Mouse (Mus musculus) heart, postnatal 0 days (tissue): Measurements from ENCODE around the gene Plcxd2. TPM values are rescaled to one million over a fixed set of nuclear protein-coding genes. Genes with fewer than 3 reads are reported as not detected.

Experiments
- ATAC-seq: fragments of 200-750 bp; cut with Nextera tagmentation; 2 replicates; pipeline ENCODE4 v1.8.0; 2017; ENCODE audit warnings: low read depth, moderate number of reproducible peaks, moderate library complexity; ENCODE audit not compliant: insufficient read depth
- DNase-seq: peaks from one replicate; pipeline ENCODE4 v3.0.0-alpha.2; 2016; ENCODE audit warnings: low spot score
- H3K27ac ChIP-seq: fragments of 300-500 bp; sonication (generic); 2 replicates; pipeline ENCODE4 v1.5.1; 2014; ENCODE audit warnings: low read depth, mild to moderate bottlenecking
- H3K27me3 ChIP-seq: fragments of 300-500 bp; sonication (generic); 2 replicates; pipeline ENCODE4 v1.6.1; 2014; ENCODE audit warnings: low read length, mixed read lengths; ENCODE audit not compliant: control insufficient read depth, insufficient read depth
- H3K36me3 ChIP-seq: fragments of 300-500 bp; sonication (generic); replicated peaks from 2 replicates; pipeline ENCODE4 v1.6.1; 2014; ENCODE audit warnings: low read length, mixed read lengths; ENCODE audit not compliant: control insufficient read depth, insufficient read depth
- H3K4me1 ChIP-seq: fragments of 300-500 bp; sonication (generic); 2 replicates; pipeline ENCODE4 v1.6.1; 2014; ENCODE audit warnings: antibody characterized with exemption; ENCODE audit not compliant: control insufficient read depth, insufficient read depth
- H3K4me2 ChIP-seq: fragments of 300-500 bp; sonication (generic); 2 replicates; pipeline ENCODE4 v1.6.1; 2014; ENCODE audit warnings: low read depth, mild to moderate bottlenecking, low read length, moderate library complexity
- H3K4me3 ChIP-seq: fragments of 300-500 bp; sonication (generic); 2 replicates; pipeline ENCODE4 v1.5.1; 2014; ENCODE audit warnings: low read depth, low read length
- H3K9ac ChIP-seq: fragments of 300-500 bp; sonication (generic); replicated peaks from 2 replicates; pipeline ENCODE4 v1.6.1; 2014; ENCODE audit warnings: low read depth, low read length, mixed read lengths
- H3K9me3 ChIP-seq: fragments of 300-500 bp; sonication (generic); replicated peaks from 2 replicates; pipeline ENCODE4 v1.6.1; 2016; ENCODE audit warnings: low read length; ENCODE audit not compliant: control insufficient read depth
- CTCF ChIP-seq: IDR thresholded peaks from 2 replicates; pipeline ENCODE4 v1.5.1; 2016; ENCODE audit warnings: antibody characterized with exemption, control low read depth, low read depth
- EP300 ChIP-seq: IDR thresholded peaks from 2 replicates; pipeline ENCODE4 v1.6.1; 2016; ENCODE audit warnings: antibody characterized with exemption, low read depth
- WGBS: fragments of 180-500 bp; shearing (Covaris S2); extraction: QIAGEN DNeasy Blood & Tissue Kit; methylation state at CpG from one replicate; pipeline ENCODE4 v1.1.7; 2014; 5-methylcytosine and 5-hydroxymethylcytosine counted together
- polyA plus RNA-seq: library from polyadenylated mRNA; unstranded; fragments of >200 nt; fragmentation: Nextera tagmentation; extraction: Ambion mirVana; gene quantifications from 2 replicates; pipeline ENCODE4 v1.2.1, GENCODE M21; 2015
- total RNA-seq: library from RNA; depleted of rRNA; stranded (reverse); fragments of >200 nt; gene quantifications from 2 replicates; pipeline ENCODE4 v1.2.3, GENCODE M21; 2014; ENCODE audit warnings: low replicate concordance; rRNA removed

Gene Plcxd2
- total and polyA plus RNA-seq, 2 experiments from 2014 or later = 0.14 to 0.99 TPM

DNA sequence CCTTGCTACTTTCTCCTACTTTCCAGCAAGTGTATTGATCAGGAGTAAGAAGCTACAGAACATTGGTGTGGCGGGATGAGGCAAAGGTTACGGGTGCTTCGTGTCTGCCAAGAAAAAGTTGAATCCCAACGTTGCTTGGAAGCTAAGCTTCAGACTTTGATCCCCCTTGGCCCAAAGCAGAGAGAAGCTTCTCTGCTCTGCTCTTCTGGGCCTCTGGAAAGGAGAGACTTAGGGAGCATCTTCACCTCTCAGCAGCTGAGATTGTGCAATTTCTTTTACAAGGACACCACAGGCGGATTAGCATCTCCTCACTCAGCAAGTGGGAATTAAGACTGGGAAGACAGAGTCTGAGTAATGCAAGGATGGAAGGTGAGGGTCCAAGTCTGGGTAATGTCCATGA lies 83.1 kb downstream of the Plcxd2 start:
- peaks cover 25% of the 10 kb centered on the region for H3K4me1 ChIP-seq
- no peak overlapping the region for H3K4me3 ChIP-seq
- ATAC-seq = no peak
- no peak for DNase-seq
- no peaks in the 10 kb centered on the region for H3K9me3 ChIP-seq
- no peak overlapping the region for H3K9ac ChIP-seq
- H3K36me3 ChIP-seq = no peaks in the 10 kb centered on the region
- H3K27ac ChIP-seq = no peak overlapping the region
- WGBS = 88% methylated on average over 5 of the region's 5 CpGs
- TF ChIP-seq EP300 (no peak), CTCF (no peak)
- H3K4me2 ChIP-seq = no peak overlapping the region
- no peaks in the 10 kb centered on the region for H3K27me3 ChIP-seq

DNA sequence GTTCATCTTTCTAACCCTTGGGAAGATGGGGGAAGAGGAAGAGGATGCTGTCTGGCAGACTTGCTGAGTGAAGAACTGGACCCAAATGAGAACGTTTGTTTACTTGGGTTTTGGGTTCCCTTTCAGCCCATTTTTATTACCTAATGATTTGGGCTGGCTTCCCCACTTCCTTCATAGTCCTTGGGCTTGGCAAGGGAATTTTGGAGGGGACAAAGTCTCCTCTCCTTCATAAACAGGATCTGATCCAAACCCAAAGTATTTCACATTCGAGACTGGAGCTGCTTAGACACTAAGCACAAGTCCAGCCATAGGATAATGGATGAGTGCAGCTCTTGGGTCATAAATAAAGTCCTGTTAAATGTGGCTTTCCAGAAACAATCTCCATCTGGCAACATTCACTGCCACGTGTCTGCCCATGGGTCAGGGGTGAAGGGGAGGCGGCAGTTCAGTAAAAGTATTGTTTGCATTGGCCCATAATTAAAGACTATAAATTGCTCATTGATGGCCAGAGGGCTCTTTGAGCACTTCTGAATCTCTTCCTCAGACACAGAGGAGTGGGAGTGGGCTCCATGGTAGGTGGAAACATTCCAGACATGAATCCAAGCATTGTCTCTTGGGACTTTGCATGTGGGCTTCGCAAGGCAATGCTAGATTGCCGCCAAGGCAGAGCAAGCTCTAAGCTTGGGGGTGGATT lies 86.1 kb downstream of the Plcxd2 start:
- ATAC-seq (no peak), DNase-seq (no peak)
- Histone ChIP-seq H3K4me3 (no peak overlapping the region), H3K4me2 (no peak overlapping the region), H3K36me3 (no peaks in the 10 kb centered on the region), H3K27me3 (no peaks in the 10 kb centered on the region), H3K9me3 (no peaks in the 10 kb centered on the region), H3K4me1 (peaks cover 25% of the 10 kb centered on the region), H3K9ac (no peak overlapping the region), H3K27ac (peak overlapping the region; percentile 46; the same call in 1 of the 2 replicates)
- WGBS = 49% methylated on average over 6 of the region's 6 CpGs
- no peak for TF ChIP-seq EP300
- TF ChIP-seq CTCF = no peak

DNA sequence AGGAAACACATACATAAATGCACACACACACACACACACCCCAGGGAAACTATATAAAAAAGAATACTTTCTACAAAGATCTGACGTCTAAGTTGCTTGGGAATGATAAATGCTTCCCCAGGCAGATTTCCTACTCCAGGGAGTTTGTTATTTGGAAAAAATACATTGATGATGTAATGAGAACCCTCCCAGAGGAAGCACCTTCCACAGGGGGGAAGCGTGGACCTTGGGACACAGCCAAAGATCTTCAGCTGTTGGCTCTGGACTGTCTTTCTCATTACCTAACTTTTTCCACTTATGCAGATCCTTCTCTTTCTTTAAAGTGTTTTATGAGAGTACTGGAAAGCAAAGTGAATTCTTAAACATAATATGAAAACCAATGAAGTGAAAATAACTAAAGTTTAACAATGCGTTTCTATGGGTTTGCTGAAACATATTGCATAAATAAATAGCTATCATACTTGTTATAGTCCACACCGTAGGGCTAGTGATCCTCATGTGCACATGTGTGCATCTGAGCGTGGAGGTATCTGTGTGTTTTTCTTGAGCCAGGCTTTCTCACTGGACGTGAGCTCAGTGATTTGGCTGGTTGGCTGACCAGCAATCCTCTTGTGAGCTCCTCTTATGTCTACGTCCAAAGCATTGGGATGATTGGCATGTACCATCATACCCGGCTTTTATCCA lies 87.3 kb downstream of the Plcxd2 start:
- WGBS = 57% methylated on average over 8 of the region's 8 CpGs
- H3K27ac ChIP-seq = peak overlapping the region; percentile 41
- H3K4me1 ChIP-seq = peaks cover 20% of the 10 kb centered on the region
- TF ChIP-seq EP300 (no peak), CTCF (no peak)
- ATAC-seq (peak; percentile 73), DNase-seq (peak; percentile 65)
- no peaks in the 10 kb centered on the region for H3K27me3 ChIP-seq
- no peak overlapping the region for H3K4me2 ChIP-seq
- no peak overlapping the region for H3K9ac ChIP-seq
- H3K9me3 ChIP-seq = no peaks in the 10 kb centered on the region
- H3K4me3 ChIP-seq = no peak overlapping the region
- H3K36me3 ChIP-seq = no peaks in the 10 kb centered on the region

DNA sequence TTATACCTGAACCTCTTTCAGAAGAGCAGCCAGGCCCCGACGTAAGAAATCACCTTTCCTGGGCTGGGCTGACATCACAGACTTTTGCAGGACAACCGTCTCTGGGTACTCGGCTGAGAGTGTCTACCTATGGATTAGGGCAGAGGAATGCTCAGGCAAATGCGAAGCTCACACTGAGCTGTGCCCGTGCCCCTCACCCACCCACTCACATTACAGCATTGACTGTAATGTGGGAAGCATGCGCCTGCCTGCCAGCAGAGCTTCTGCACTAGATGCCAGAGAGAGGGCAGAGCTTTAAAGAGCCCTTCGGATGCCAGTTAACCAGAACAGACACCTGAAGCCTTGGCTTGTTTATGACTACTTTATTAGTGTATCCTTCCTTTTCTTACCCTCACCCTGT lies 90.4 kb downstream of the Plcxd2 start:
- ATAC-seq (no peak), DNase-seq (no peak)
- WGBS = 60% methylated on average over 8 of the region's 8 CpGs
- H3K9ac ChIP-seq = no peak overlapping the region
- no peak overlapping the region for H3K27ac ChIP-seq
- H3K4me3 ChIP-seq = no peak overlapping the region
- H3K4me1 ChIP-seq = peaks cover 9% of the 10 kb centered on the region; the same call in 1 of the 2 replicates
- H3K9me3 ChIP-seq = no peaks in the 10 kb centered on the region
- no peak overlapping the region for H3K4me2 ChIP-seq
- TF ChIP-seq EP300 (no peak), CTCF (no peak)
- no peaks in the 10 kb centered on the region for H3K36me3 ChIP-seq
- H3K27me3 ChIP-seq = no peaks in the 10 kb centered on the region

Other genes with a start within 250 kb of the Plcxd2 start
- 33.2 and 39.2 TPM in 2 replicates for gene Phldb2, start 56.6 kb downstream of the Plcxd2 start, total RNA-seq
- 28.9 and 32.8 TPM in 2 replicates for gene Phldb2, start 56.6 kb downstream of the Plcxd2 start, polyA plus RNA-seq
- gene Cd96, start 110.0 kb upstream of the Plcxd2 start, total RNA-seq = 0.08 TPM in 1 of 2 replicates, not detected in the other
- gene Cd96, start 110.0 kb upstream of the Plcxd2 start, polyA plus RNA-seq = not detected in 2 replicates
- 3.1 and 4.5 TPM in 2 replicates for gene Gm4737, start 144.9 kb upstream of the Plcxd2 start, total RNA-seq
- gene Gm4737, start 144.9 kb upstream of the Plcxd2 start, polyA plus RNA-seq = 0.33 and 0.38 TPM in 2 replicates